Mouse (Mus musculus) heart, embryonic 15.5 days (tissue): ENCODE results near the gene 5730522E02Rik. TPM values are rescaled to one million over a fixed set of nuclear protein-coding genes. Genes with fewer than 3 reads are reported as not detected.

Experiments used
- ATAC-seq: fragments of 200-750 bp; cut with Nextera tagmentation; replicated peaks from 2 replicates; pipeline ENCODE4 v1.8.0; 2017; ENCODE audit warnings: low read depth, moderate TSS enrichment; ENCODE audit not compliant: insufficient number of reproducible peaks, insufficient read depth, low FRiP score
- H3K27ac ChIP-seq: fragments of 300-500 bp; sonication (generic); 2 replicates; pipeline ENCODE4 v1.5.1; 2015; ENCODE audit warnings: mild to moderate bottlenecking, inconsistent platforms
- H3K27me3 ChIP-seq: fragments of 300-500 bp; sonication (generic); 2 replicates; pipeline ENCODE4 v1.6.1; 2015; ENCODE audit warnings: inconsistent platforms
- H3K36me3 ChIP-seq: fragments of 300-500 bp; sonication (generic); 2 replicates; pipeline ENCODE4 v1.6.1; 2015; ENCODE audit warnings: mild to moderate bottlenecking, inconsistent platforms
- H3K4me1 ChIP-seq: fragments of 300-500 bp; sonication (generic); replicated peaks from 2 replicates; pipeline ENCODE4 v1.6.1; 2015; ENCODE audit warnings: inconsistent platforms
- H3K4me2 ChIP-seq: fragments of 300-500 bp; sonication (generic); 2 replicates; pipeline ENCODE4 v1.6.1; 2015; ENCODE audit warnings: inconsistent platforms, mild to moderate bottlenecking, moderate library complexity
- H3K4me3 ChIP-seq: fragments of 300-500 bp; sonication (generic); 2 replicates; pipeline ENCODE4 v1.5.1; 2015; ENCODE audit warnings: mild to moderate bottlenecking, inconsistent platforms
- H3K9ac ChIP-seq: fragments of 300-500 bp; sonication (generic); 2 replicates; pipeline ENCODE4 v1.6.1; 2015; ENCODE audit warnings: mild to moderate bottlenecking, inconsistent platforms
- H3K9me3 ChIP-seq: fragments of 300-500 bp; sonication (generic); replicated peaks from 2 replicates; pipeline ENCODE4 v1.6.1; 2016; ENCODE audit warnings: inconsistent platforms
- WGBS: fragments of 180-500 bp; shearing (Covaris S2); methylation state at CpG from one replicate; pipeline ENCODE4 v1.1.7; 2015; ENCODE audit warnings: mixed read lengths; 5-methylcytosine and 5-hydroxymethylcytosine counted together
- polyA plus RNA-seq: library from polyadenylated mRNA; unstranded; fragments of >200 nt; fragmentation: Nextera tagmentation; extraction: Ambion mirVana; gene quantifications from 2 replicates; pipeline ENCODE4 v1.2.1, GENCODE M21; 2015

5730522E02Rik gene
- polyA plus RNA-seq, 1 experiment from 2014 or later, result 1.3 TPM

DNA sequence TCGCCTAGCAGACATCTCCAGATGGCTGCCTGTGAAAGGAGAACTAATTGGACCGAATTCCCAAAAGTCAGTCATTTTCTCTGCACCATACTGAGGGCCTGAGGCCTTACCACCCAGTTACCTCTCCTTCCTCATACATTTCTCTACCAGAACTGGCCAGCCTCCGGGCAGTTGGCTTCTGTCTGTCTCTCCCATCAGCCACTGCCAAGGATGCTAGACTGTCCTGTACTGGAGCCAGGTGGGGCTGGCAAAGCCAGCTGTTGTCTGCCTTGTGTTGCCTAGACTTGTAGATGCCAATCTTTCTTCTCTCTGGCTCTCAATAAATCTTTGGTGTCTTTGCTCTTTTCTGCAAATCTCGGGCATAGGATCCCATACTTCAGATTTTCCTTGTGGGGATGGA lies 500.7 kb downstream of the 5730522E02Rik start:
- no peak overlapping the region for H3K9ac ChIP-seq
- H3K27ac ChIP-seq, result no peak overlapping the region
- no peaks in the 10 kb centered on the region for H3K27me3 ChIP-seq
- no peaks in the 10 kb centered on the region for H3K4me1 ChIP-seq
- no peak overlapping the region for H3K4me2 ChIP-seq
- no peaks in the 10 kb centered on the region for H3K9me3 ChIP-seq
- no peak for ATAC-seq
- no peak overlapping the region for H3K4me3 ChIP-seq
- WGBS, result 65% methylated on average over 4 of the region's 4 CpGs
- no peaks in the 10 kb centered on the region for H3K36me3 ChIP-seq

DNA sequence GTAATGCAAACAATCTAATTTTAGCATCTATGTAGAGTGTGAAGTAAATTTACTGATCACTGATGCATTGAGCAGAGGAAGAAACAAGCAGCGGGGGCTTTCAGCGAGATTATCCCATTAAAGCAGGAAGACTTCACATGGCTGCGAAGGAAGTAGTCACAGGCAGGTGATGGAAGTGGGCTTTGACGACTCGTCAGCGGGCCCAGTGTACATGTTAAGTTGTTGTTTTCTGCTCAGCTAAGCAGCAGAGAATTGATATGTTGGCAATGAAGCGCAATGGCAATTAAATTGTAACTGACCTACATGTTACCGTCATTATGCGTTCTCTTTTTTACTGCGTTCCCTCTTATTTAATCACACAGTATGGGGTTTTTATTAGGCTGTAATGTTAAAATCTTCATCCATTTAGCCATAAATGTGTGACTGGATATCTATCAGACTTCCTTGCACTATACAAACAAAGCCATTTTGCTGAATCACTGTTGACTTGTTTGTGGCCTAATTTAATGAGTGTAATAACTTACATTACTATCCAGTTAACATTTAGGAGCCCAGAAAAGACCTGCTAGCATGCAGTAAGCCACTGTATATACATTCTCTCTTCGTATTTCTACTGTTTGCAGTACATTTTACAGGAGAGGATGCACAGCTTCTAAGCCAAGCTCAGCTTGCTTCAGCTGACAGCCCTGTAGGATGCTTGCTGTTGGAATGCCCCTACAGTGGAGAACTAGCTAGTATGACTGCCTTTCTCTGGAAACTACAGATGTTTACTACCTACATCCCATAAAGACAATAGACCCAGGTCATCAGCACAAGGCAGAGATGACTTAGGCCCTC lies 506.0 kb downstream of the 5730522E02Rik start:
- ATAC-seq, result no peak
- Histone ChIP-seq H3K27me3 (no peaks in the 10 kb centered on the region), H3K27ac (no peak overlapping the region), H3K4me1 (no peaks in the 10 kb centered on the region), H3K9me3 (no peaks in the 10 kb centered on the region), H3K4me2 (no peak overlapping the region), H3K36me3 (no peaks in the 10 kb centered on the region), H3K4me3 (no peak overlapping the region), H3K9ac (no peak overlapping the region)
- 71% methylated on average over 11 of the region's 11 CpGs for WGBS

DNA sequence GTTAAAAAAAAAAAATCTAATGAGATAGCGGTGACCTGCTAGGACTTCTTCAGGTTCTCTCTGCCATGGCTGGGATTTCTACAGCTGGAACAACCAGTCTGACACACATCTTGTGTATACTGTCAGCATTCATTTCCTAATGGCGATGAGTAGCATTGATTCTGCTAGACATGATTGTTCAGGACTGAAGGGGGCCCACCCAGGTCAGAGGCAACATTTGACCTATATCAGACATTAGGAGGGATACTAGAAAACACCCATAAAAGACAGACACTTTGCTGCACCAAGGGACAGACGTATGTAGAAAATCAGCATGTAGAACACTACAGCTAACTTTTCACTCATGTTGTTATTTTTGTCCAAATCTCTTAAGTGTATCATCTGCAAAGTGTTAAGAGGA lies 507.8 kb downstream of the 5730522E02Rik start:
- 83% methylated on average over 3 of the region's 3 CpGs for WGBS
- no peak overlapping the region for H3K4me3 ChIP-seq
- no peaks in the 10 kb centered on the region for H3K27me3 ChIP-seq
- H3K4me1 ChIP-seq, result no peaks in the 10 kb centered on the region
- no peak overlapping the region for H3K27ac ChIP-seq
- no peak for ATAC-seq
- H3K4me2 ChIP-seq, result no peak overlapping the region
- no peaks in the 10 kb centered on the region for H3K9me3 ChIP-seq
- no peak overlapping the region for H3K9ac ChIP-seq
- H3K36me3 ChIP-seq, result no peaks in the 10 kb centered on the region

DNA sequence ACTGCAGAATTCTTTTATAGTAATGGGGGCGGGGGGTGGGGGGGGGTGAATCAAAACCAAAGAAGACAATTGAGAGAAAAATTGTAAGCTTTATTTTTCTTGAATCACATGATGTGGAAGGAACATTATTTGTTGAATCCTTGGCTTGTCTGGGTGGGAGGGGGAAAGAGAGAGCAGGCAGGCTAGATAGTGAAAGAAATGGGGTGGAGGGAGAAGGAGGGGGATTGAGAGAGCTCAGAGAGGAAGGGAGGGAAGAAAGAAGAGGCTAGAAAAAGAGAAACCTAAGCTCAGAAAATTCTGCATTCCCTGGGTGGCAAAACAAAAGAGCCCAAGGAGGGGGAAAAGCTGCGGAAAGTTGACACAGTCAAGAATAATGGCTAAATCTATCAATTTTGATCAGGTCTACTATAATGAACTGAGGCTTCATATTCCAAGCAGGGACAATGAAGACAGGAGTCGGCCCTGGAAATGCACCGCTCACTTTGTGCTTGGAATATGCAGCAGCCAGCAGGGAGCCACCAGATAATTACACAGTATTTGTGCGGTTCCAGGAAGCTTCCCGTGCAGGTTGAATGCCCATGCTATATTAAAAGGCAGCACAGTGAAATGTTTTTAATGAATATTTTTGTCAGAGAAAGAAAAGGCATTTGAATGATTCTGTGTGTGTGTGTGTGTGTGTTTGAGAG lies 512.9 kb downstream of the 5730522E02Rik start:
- no peaks in the 10 kb centered on the region for H3K4me1 ChIP-seq
- H3K9ac ChIP-seq, result no peak overlapping the region
- H3K36me3 ChIP-seq, result no peaks in the 10 kb centered on the region
- no peaks in the 10 kb centered on the region for H3K27me3 ChIP-seq
- no peak for ATAC-seq
- no peak overlapping the region for H3K4me3 ChIP-seq
- H3K27ac ChIP-seq, result no peak overlapping the region
- H3K4me2 ChIP-seq, result no peak overlapping the region
- no peaks in the 10 kb centered on the region for H3K9me3 ChIP-seq
- WGBS, result 63% methylated on average over 6 of the region's 6 CpGs

DNA sequence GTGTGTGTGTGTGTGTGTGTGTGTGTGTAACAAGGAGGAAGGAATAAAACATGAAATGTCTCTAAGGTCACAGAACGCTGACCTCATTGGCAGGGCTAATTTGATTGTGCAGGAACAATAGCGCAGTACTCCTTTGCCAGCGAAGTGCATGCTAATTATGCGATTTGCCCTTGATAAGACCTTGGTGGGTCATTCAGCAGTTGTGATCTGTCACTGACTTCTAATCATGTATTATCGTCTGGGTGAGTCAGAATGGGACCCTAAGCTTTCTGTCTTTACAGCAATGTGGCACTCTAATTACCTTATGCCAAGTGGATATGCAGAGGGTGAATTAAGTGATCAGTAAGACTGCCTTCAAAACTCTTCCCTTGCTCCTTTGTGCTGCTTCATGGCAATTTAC lies 514.4 kb downstream of the 5730522E02Rik start:
- ATAC-seq, result no peak
- no peak overlapping the region for H3K4me3 ChIP-seq
- no peaks in the 10 kb centered on the region for H3K36me3 ChIP-seq
- no peaks in the 10 kb centered on the region for H3K4me1 ChIP-seq
- no peaks in the 10 kb centered on the region for H3K27me3 ChIP-seq
- no peaks in the 10 kb centered on the region for H3K9me3 ChIP-seq
- no peak overlapping the region for H3K27ac ChIP-seq
- 57% methylated on average over 5 of the region's 5 CpGs for WGBS
- H3K9ac ChIP-seq, result no peak overlapping the region
- H3K4me2 ChIP-seq, result no peak overlapping the region

DNA sequence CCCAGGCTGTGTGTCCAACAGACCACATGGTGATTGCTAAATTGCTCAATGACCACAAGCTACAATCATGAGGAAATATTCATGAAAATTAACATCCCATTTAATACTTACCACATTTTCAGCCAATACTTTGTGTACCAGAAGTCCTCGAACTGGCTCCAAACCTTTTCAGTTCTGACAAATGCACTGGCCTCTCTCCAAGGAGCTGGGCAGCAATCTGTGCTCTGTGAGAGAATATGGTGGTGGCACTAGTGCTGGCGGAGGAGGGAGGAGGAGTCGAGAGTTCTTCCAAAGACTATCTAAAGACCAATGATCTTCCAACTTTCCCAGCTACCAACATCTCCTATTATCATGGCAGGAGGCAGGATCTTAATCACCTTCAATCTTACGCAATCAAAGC lies 525.8 kb downstream of the 5730522E02Rik start:
- Histone ChIP-seq H3K9ac (no peak overlapping the region), H3K4me2 (no peak overlapping the region), H3K36me3 (no peaks in the 10 kb centered on the region), H3K4me1 (no peaks in the 10 kb centered on the region), H3K9me3 (no peaks in the 10 kb centered on the region), H3K27me3 (no peaks in the 10 kb centered on the region), H3K27ac (no peak overlapping the region), H3K4me3 (no peak overlapping the region)
- 80% methylated on average over 4 of the region's 4 CpGs for WGBS
- ATAC-seq, result no peak

DNA sequence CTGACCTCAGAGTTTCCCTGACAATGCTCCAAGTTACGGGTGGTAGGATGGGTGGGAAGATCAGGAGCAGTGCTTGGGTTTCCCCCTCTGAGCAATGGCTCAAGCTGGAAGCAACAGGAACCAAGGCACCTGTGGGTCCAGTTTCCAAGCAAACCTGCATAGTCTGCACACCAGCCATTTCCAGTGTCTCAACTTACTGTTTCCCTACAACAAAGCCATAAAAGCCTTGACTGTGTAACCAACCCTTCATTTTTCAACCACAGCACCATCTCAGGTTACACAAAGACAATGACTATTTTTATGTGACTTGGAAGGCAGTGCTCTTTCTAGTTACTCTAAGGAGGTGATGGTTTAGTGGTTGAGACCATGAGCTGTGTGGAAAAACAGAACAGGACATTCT lies 530.7 kb downstream of the 5730522E02Rik start:
- no peaks in the 10 kb centered on the region for H3K9me3 ChIP-seq
- H3K27me3 ChIP-seq, result no peaks in the 10 kb centered on the region
- H3K4me2 ChIP-seq, result no peak overlapping the region
- no peak for ATAC-seq
- H3K36me3 ChIP-seq, result no peaks in the 10 kb centered on the region
- H3K4me1 ChIP-seq, result no peaks in the 10 kb centered on the region
- no peak overlapping the region for H3K4me3 ChIP-seq
- 80% methylated on average over 1 of the region's 1 CpGs for WGBS
- H3K27ac ChIP-seq, result no peak overlapping the region
- H3K9ac ChIP-seq, result no peak overlapping the region

DNA sequence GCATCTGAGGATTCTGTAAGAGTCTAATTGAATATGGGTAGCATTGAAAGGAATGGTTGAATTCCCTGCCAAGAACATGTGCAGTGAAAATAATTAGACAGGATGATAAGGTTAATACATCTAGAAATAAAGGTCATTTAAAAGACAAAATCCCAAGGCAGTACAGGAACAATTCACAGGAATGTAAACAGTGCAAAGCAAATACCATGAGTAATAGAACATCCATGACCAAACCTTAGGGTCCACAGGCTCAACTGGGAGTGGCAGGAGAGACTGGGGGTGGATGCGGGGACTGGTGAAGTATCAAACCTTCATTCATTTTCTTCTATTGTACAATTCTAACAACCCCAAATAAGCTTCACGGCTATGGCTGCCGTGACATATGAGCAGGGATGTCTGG lies 536.4 kb downstream of the 5730522E02Rik start:
- Histone ChIP-seq H3K9me3 (no peaks in the 10 kb centered on the region), H3K4me1 (no peaks in the 10 kb centered on the region), H3K4me3 (no peak overlapping the region), H3K36me3 (no peaks in the 10 kb centered on the region), H3K27me3 (no peaks in the 10 kb centered on the region), H3K27ac (no peak overlapping the region), H3K4me2 (no peak overlapping the region), H3K9ac (no peak overlapping the region)
- ATAC-seq, result no peak
- WGBS, result 84% methylated on average over 3 of the region's 3 CpGs

DNA sequence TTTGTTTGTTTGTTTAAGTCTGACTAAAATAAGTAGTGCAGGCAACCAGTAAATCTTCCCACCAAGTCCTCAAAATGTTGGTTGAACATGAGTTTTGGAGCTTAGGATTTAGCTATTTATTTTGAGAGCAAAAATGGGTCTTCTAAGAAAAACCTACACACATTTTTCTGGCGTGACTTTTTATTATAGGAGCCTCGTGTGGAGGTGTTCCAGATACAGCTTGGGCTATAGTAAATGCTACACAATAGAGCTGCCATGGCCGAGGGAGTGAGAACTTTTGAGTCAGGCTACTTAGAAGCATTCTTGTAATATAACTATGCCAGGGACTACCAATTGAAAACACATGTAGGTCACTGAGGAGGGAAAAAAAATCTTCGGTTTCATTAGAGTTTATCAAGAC lies 540.5 kb downstream of the 5730522E02Rik start:
- 57% methylated on average over 4 of the region's 4 CpGs for WGBS

DNA sequence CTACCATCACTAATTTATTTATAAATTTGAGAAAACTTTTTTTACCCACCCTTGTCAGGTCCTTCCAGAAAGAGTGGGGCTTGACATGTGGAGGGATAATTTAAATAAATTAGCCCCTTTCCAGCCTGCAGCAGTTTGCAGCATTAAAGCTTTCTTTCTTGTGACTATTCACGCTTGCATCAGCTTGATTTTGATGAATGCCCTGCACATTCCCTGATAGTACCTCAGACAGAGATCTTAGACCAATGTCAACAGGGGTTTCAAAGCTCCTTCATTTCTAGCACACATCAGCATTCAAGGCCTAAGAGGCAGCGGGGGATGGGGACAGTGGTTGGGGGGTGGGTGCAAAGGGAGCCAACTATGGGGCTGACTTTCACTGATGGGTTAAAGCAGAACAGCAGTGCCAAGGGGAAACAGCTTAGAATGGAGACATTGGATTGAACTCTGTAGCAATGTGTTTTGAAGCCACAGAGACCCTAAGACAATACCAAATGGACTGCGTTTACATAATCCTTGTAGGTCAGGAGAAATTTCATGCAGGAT lies 545.9 kb downstream of the 5730522E02Rik start:
- H3K27ac ChIP-seq, result no peak overlapping the region
- H3K27me3 ChIP-seq, result no peaks in the 10 kb centered on the region
- WGBS, result 71% methylated on average over 3 of the region's 3 CpGs
- no peaks in the 10 kb centered on the region for H3K36me3 ChIP-seq
- no peaks in the 10 kb centered on the region for H3K4me1 ChIP-seq
- no peak overlapping the region for H3K4me2 ChIP-seq
- H3K9me3 ChIP-seq, result no peaks in the 10 kb centered on the region
- H3K4me3 ChIP-seq, result no peak overlapping the region
- no peak for ATAC-seq
- H3K9ac ChIP-seq, result no peak overlapping the region

More for the DNA sequence above, 540.5 kb downstream of the 5730522E02Rik start:
- Histone ChIP-seq H3K4me2 (no peak overlapping the region), H3K27ac (no peak overlapping the region), H3K9me3 (no peaks in the 10 kb centered on the region), H3K9ac (no peak overlapping the region), H3K4me3 (no peak overlapping the region), H3K4me1 (no peaks in the 10 kb centered on the region), H3K27me3 (no peaks in the 10 kb centered on the region), H3K36me3 (no peaks in the 10 kb centered on the region)
- no peak for ATAC-seq

DNA sequence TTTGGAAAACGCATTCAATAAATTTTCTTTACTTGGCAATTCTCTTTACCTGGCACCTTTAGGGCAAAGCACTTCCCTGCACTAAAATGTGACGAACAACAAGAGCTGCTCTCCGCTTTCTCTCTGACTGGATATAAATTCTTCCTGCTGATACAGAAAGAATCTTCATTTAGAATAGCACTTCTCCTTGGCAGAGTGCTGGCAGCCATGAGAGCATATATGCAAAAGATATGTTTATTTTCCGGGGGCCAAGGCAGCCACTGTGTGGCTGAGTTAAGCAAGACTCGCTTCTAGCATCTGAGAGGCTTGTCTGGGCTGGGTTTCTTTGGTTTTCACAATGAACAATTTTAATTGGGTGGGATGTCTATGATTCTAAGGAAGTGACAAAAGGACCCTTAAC lies 564.3 kb downstream of the 5730522E02Rik start:
- WGBS, result 64% methylated on average over 5 of the region's 5 CpGs
- Histone ChIP-seq H3K27me3 (no peaks in the 10 kb centered on the region), H3K4me1 (no peaks in the 10 kb centered on the region), H3K9ac (no peak overlapping the region), H3K9me3 (no peaks in the 10 kb centered on the region), H3K4me3 (no peak overlapping the region), H3K36me3 (no peaks in the 10 kb centered on the region), H3K4me2 (no peak overlapping the region), H3K27ac (no peak overlapping the region)
- no peak for ATAC-seq
